Mouse (Mus musculus) lung, adult 2 months (tissue): Measurements from ENCODE around the gene Spc24. TPM values are rescaled to one million over a fixed set of nuclear protein-coding genes. Genes with fewer than 3 reads are reported as not detected.

ENCODE experiments used
- DNase-seq: peaks from one replicate; pipeline ENCODE4 v3.0.0; 2022
- H3K4me1 ChIP-seq: fragments of 200-500 bp; 2 replicates; pipeline ENCODE4 v1.6.1; 2011; ENCODE audit warnings: low read length; ENCODE audit not compliant: control insufficient read depth, insufficient read depth
- H3K4me3 ChIP-seq: fragments of 200-500 bp; replicated peaks from 2 replicates; pipeline ENCODE3; 2011; ENCODE audit warnings: low read depth, mild to moderate bottlenecking, control low read depth, low read length; ENCODE audit errors: extremely low read depth
- CTCF ChIP-seq: fragments of 200-500 bp; IDR thresholded peaks from 2 replicates; pipeline ENCODE4 v1.5.1; 2011; ENCODE audit warnings: mild to moderate bottlenecking, low read length, control low read depth; ENCODE audit not compliant: insufficient read depth
- POLR2A ChIP-seq: fragments of 200-500 bp; IDR thresholded peaks from 2 replicates; pipeline ENCODE4 v1.6.1; 2011; ENCODE audit warnings: low read depth, mild to moderate bottlenecking, control low read depth, low read length, borderline replicate concordance; ENCODE audit errors: extremely low read depth
- WGBS: fragments of 180-500 bp; shearing (Covaris S2); methylation state at CpG from one replicate; pipeline ENCODE4 v1.1.7; 2018; 5-methylcytosine and 5-hydroxymethylcytosine counted together
- polyA plus RNA-seq: library from polyadenylated mRNA; depleted of rRNA; stranded (reverse); fragments of >200 nt; gene quantifications from 2 replicates; pipeline ENCODE4 v1.2.3, GENCODE M21; 2012

Spc24 gene
- polyA plus RNA-seq, 1 experiment: 3.2 TPM

DNA sequence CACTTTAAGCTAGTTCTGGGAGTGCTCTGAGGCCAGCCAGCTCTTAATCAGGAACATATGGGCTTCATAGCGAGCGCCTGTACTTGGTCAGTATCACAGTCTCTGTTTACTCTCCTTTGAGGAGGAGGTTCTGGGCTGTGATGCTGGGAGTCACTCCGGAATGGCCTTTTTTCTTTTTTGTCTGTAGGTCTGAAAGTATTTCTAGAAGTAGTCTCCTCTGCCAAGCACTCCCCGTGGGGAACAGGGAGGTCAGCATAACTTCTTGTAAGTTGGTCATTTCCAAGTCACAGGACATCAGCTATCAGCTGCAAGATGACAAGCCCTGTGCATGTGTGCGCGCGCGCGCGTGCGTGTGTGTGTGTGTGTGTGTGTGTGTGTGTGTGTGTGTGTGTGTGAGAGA, 7.8 kb upstream of the Spc24 start:
- H3K4me3 ChIP-seq: no peak overlapping the region
- 60% methylated on average over 11 of the region's 11 CpGs for WGBS
- peaks cover 15% of the 10 kb centered on the region for H3K4me1 ChIP-seq
- no peak for DNase-seq
- no peak for TF ChIP-seq CTCF
- no peak for TF ChIP-seq POLR2A

DNA sequence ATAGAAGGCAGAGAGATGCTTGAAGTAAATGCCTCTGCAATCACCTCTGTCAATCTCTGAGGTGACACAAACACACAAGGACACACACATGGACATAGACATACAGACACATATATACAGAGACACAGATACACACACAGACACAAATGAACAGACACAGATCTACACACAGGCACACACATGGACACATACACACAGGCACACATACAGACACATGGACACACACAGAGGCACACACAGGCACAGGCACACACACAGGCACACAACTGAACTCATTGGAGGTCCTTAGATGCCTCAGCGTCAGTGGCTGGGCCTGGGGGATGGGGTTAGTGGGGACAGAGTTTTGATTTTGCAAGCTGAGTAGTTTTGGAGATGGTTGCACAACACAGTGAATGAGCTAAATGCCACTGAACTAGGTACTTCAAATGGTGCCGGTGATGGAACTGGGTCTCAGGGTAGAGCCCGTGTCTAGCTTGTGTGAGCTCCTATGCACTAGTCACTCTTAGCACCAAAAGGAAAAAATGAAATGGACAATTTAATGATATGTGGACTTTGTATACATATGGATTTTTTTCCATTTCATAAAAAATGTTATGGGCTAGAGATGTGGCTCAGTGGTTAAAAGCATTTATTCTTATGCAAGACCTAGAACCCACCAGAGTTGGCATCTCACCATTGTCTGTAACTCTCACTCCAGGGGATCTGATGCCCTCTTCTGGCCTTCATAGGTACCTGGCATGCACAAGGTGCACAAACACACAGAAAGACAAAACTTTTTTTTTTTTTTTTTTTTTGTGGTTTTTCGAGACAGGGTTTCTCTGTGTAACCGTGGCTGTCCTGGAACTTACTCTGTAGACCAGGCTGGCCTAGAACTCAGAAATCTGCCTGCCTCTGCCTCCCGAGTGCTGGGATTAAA, 4.2 kb upstream of the Spc24 start:
- 75% methylated on average over 6 of the region's 6 CpGs for WGBS
- DNase-seq: no peak
- no peak for TF ChIP-seq POLR2A
- no peak for TF ChIP-seq CTCF
- H3K4me1 ChIP-seq: peaks cover 11% of the 10 kb centered on the region
- H3K4me3 ChIP-seq: no peak overlapping the region

DNA sequence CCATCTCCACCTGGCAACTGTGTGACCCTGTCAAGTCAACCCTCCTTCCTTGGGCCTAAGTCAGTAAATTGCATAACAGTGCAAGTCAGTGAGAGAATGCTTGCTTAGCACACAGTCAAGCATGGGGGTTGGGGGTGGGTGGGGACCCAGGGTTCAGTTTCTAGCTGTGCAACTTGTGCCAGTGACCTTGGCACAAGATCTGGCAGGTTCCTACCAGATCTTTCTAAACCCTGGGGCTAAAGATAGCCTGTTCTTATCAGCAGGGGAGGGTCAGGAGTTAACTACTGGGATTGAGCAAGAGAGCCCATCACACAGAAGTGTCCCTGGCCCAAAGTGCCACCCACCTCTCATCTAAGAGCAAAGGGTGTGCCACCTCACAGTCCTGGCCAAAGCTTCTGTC, 2.0 kb upstream of the Spc24 start:
- Histone ChIP-seq H3K4me3 (no peak overlapping the region), H3K4me1 (peaks cover 4% of the 10 kb centered on the region; the same call in 1 of the 2 replicates)
- DNase-seq: peak; percentile 61
- TF ChIP-seq CTCF (no peak), POLR2A (no peak)

DNA sequence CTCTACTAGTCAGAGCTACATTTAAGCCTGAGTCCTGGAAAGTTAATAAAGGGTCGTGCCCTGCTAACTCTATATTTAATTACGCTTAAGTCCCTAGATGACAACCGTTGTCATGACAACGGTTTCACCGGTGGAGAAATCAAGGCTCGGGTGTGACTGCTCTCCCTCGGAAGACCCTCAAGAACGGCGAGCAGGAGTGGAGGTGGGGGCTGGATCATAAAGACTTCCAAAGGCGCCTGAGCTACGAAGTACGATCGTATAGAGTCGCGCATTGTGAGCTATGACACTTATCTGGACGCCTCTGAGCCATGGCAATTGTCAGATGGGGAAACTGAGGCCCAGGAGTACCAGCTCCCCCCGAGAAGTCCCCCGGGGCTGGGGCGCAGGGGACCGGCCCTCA, 385 bp downstream of the Spc24 start:
- no peak for DNase-seq
- TF ChIP-seq POLR2A: no peak
- TF ChIP-seq CTCF: no peak
- peak overlapping the region; percentile 31 for H3K4me3 ChIP-seq
- WGBS: 2% methylated on average over 20 of the region's 20 CpGs
- peaks cover 5% of the 10 kb centered on the region; the same call in 1 of the 2 replicates for H3K4me1 ChIP-seq

DNA sequence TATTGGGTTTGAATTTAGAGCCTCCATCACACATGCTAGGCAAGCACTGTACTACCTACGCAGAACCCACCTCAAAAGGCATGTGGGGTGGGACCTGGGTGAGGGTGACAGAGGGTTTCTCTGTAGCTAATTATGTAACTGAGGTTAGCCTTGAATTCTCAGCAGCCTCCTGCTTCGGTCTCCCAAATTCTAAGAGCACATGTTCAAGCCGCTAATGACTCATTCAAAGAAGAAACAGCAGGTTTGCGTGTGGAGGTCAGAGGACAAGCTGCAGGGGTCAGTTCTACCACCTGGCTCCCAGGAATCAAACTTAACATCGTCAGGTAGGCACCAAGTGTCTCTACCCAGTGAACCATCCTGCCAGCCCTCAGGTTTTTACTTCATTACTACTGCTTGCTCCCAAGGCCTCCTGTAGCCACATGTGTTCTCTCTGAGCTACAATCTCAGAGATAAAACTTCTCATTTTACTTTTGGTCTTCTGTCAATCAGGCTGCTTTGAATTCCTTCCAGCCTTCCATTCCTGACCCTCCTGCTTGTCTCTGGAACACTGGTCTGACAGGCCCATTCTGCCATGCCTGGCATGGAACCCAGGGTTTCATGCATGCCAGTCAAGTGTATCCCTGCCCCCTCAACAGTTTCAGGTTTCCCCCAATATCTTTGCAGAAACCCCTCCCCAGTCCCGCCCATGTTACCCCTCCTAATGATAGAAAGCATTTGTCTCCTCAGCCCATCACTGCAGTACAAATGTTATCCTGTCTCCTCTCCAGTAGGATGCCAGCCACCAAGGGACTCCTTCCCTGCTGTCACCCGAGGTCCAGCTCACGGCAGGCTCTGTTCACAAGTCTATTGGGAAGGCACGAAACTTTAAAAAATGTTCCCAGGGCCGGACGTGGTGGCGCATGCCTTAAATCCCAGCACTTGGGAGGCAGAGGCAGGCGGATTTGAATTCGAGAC, 1.2 kb downstream of the Spc24 start:
- peaks cover 6% of the 10 kb centered on the region; the same call in 1 of the 2 replicates for H3K4me1 ChIP-seq
- WGBS: 69% methylated on average over 14 of the region's 14 CpGs
- no peak for DNase-seq
- TF ChIP-seq POLR2A (no peak), CTCF (no peak)
- no peak overlapping the region for H3K4me3 ChIP-seq

DNA sequence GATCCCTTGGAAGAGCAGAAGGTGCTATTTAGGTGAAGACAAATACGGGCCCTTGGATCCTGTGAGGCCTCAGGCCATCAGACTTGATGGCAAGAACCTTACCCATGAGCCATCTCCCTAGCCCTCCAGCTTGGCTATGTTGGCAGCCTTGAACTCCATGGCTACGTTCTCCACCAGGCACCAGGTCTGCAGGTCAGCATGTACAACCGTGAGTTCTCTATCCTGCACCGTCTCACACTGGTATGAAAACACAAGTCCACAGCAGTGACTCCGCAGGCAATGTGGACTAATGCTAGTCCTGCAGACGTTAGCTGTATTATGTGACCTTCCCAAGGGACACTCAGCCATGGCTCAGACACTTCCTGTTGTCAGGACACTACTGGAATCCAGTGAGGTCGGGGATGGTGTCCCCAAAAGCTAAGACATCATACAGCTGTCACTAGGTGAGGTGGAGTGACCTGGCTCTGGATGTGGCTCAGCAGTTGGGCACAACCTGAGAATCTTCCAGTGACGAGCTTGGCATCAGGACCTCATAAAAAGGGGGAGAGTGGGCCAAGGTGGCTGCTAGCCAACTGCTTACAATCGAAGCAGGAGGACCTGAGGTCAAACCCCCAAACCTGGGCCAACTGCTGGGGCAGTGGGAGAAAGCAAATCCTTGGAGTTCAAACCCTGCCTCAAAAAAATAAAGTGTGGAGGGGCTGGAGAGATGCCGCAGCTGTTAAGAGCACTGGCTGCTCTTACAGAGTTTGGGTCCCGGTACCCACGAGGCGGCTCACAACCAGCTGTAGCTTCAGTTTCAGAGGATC, 5.4 kb downstream of the Spc24 start:
- DNase-seq: no peak
- 66% methylated on average over 13 of the region's 13 CpGs for WGBS
- Histone ChIP-seq H3K4me3 (no peak overlapping the region), H3K4me1 (peaks cover 14% of the 10 kb centered on the region)
- no peak for TF ChIP-seq POLR2A
- no peak for TF ChIP-seq CTCF

DNA sequence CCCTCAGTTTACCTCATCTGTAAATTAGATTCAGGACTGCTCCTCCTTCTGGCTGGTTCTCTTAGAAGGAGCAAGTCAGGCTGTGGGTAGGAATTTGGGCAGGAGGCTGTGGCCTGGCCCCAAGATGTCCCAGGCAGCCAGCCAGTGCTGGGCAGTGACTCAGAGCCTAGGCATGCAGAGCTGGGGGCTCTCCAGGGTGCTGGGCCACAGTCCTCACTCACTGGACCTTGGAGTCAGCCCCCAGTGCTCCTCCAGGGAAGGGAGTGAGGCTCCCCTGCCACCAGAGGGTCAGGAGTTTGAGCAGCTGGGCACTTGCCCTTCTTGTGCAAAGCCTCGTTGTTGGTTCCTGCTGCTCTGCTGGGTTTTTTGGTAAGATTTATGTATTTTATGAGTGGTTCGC, 6.1 kb downstream of the Spc24 start:
- 55% methylated on average over 2 of the region's 2 CpGs for WGBS
- peaks cover 13% of the 10 kb centered on the region for H3K4me1 ChIP-seq
- no peak overlapping the region for H3K4me3 ChIP-seq
- DNase-seq: peak; percentile 85
- no peak for TF ChIP-seq POLR2A
- TF ChIP-seq CTCF: no peak

DNA sequence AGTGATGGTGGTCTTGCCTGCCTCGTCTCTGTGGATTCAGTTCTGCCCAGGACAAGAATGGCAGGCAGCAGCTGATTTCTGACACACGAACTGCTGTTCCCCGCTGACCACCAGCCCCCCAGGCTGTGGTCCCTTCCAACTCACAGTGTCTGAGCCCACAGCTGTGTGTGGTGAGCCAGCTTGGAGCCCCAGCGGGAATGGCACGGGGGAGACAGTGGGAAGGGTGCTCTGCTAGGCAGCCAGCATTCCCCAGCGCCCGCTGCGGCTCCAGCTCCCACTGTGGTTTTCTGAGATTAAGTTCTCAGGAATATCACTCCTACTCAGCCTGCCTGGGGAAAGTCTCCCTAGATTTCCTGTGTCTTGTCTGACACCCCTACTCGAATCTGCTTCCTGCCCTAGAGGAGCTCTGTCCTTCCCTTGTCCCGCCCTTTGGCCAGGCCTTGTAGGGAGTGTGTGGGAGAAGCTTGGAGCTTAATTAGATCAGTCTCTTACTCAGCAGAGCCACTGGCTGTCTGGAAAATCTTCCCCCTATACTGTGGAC, 7.8 kb downstream of the Spc24 start:
- TF ChIP-seq POLR2A: no peak
- no peak for TF ChIP-seq CTCF
- no peak overlapping the region for H3K4me3 ChIP-seq
- DNase-seq: no peak
- WGBS: 46% methylated on average over 10 of the region's 10 CpGs
- H3K4me1 ChIP-seq: peaks cover 18% of the 10 kb centered on the region

DNA sequence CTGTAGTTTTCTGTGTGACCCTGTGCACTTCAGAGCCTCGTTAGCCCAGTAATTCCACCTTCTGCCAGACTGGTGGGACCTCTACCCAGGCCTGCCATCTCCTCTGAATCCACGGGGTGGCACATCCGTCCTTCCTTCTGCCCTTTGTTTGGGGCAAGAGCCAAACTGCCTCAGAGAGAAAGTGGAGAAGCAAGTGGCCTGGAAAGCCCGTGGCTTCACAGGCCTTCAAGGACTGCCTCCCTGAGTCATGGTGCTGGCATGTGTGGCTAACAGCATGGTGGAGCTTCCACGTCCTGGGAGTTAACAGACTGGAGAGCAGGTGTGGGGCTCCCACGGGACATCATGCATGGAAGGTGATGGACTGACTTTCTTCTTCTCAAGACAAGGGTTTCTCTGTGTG, 8.8 kb downstream of the Spc24 start:
- Histone ChIP-seq H3K4me3 (no peak overlapping the region), H3K4me1 (peaks cover 18% of the 10 kb centered on the region)
- TF ChIP-seq CTCF (peak; percentile 64), POLR2A (no peak)
- DNase-seq: peak; percentile 54
- WGBS: 44% methylated on average over 6 of the region's 6 CpGs
